Mouse (Mus musculus) cortical plate, adult 2 months (tissue): ENCODE measurements around the gene Dedd2.

Source experiments
- CTCF ChIP-seq: fragments of 200-500 bp; IDR thresholded peaks from 2 replicates; pipeline ENCODE4 v1.5.1; 2011; ENCODE audit warnings: mild to moderate bottlenecking, control low read depth, low read length; ENCODE audit not compliant: insufficient read depth; ENCODE audit errors: extremely low read depth
- POLR2A ChIP-seq: fragments of 200-500 bp; IDR thresholded peaks from 2 replicates; pipeline ENCODE4 v1.6.1; 2011; ENCODE audit warnings: mild to moderate bottlenecking, low read length, control low read depth; ENCODE audit not compliant: insufficient read depth; ENCODE audit errors: extremely low read depth

GRCm38 (mm10) chr7:25151009-25151408 lies 69.4 kb downstream of the Dedd2 start:
- no peak for TF ChIP-seq POLR2A
- no peak for TF ChIP-seq CTCF
